In genomic region chr15:26206837-26207236, GRCm38 (mm10) we compare ENCODE assay signal across 18 mouse cellular contexts.
"Had no signal": no experiment of that assay in that cellular context is flagged by ENCODE, and none has a peak within 500 bp of the region (broad histone marks: within the 10 kb centered on the region; RNA-seq: fewer than 3 reads in every experiment).

No protein-coding gene starts in this region.

- H3K4me2 ChIP-seq: liver, embryonic 15.5 days; lung, embryonic 15.5 days; midbrain, embryonic 11.5 days; midbrain, embryonic 13.5 days; midbrain, embryonic 15.5 days; stomach, embryonic 15.5 days had no signal

- H3K36me3 ChIP-seq: liver, embryonic 15.5 days; lung, embryonic 15.5 days; midbrain, embryonic 13.5 days; midbrain, embryonic 15.5 days; stomach, embryonic 15.5 days had no signal

- ATAC-seq: liver, postnatal 0 days; lung, postnatal 0 days; midbrain, embryonic 13.5 days; midbrain, embryonic 15.5 days had no signal

- H3K27me3 ChIP-seq: liver, embryonic 15.5 days; lung, embryonic 15.5 days; megakaryocyte, embryonic 14.5 days; midbrain, embryonic 13.5 days; midbrain, embryonic 15.5 days; stomach, embryonic 15.5 days had no signal

- H3K9me3 ChIP-seq: liver, embryonic 15.5 days; lung, embryonic 15.5 days; megakaryocyte, embryonic 14.5 days; midbrain, embryonic 13.5 days; midbrain, embryonic 15.5 days; stomach, embryonic 15.5 days had no signal

- DNase-seq: liver, postnatal 0 days; lung, adult 2 months; lung, postnatal 14 days; lung, postnatal 36 days; right cerebral cortex, postnatal 14 days; thymus, adult 2 months; thymus, postnatal 25 days; thymus, postnatal 4 days had no signal

- H3K9ac ChIP-seq: liver, embryonic 15.5 days; liver, postnatal 0 days; lung, embryonic 15.5 days; midbrain, embryonic 13.5 days; midbrain, embryonic 15.5 days; stomach, embryonic 15.5 days had no signal

- H3K27ac ChIP-seq: liver, embryonic 15.5 days; lung, embryonic 15.5 days; macrophage; midbrain, embryonic 13.5 days; midbrain, embryonic 15.5 days; stomach, embryonic 15.5 days; stomach, postnatal 0 days had no signal

- H3K4me1 ChIP-seq: liver, embryonic 15.5 days; lung, embryonic 15.5 days; megakaryocyte, embryonic 14.5 days; midbrain, embryonic 13.5 days; midbrain, embryonic 15.5 days; stomach, embryonic 15.5 days had no signal

- H3K4me3 ChIP-seq: liver, embryonic 15.5 days; lung, embryonic 15.5 days; megakaryocyte, embryonic 14.5 days; midbrain, embryonic 13.5 days; midbrain, embryonic 15.5 days; stomach, embryonic 15.5 days had no signal
